Mouse (Mus musculus) heart, postnatal 0 days (tissue): ENCODE measurements at regions not wholly inside any gene's neighbourhood (a gene's known extent, or its start where the extent isn't known, plus 50 kb on each side); places are given as distances from the start of the nearest gene placed in this dataset.

Experiments
- CTCF ChIP-seq: IDR thresholded peaks from 2 replicates; pipeline ENCODE4 v1.5.1; 2016; ENCODE audit warnings: antibody characterized with exemption, control low read depth, low read depth
- EP300 ChIP-seq: IDR thresholded peaks from 2 replicates; pipeline ENCODE4 v1.6.1; 2016; ENCODE audit warnings: antibody characterized with exemption, low read depth

- TF ChIP-seq EP300, result no peak
- no peak for TF ChIP-seq CTCF
These were observed 103.1 kb upstream of the Mindy3 start for GRCm38 (mm10) chr2:12522411-12522810.
